Mouse (Mus musculus) heart, adult 18-20 months (tissue): ENCODE results near the gene Ttll1. TPM values are rescaled to one million over a fixed set of nuclear protein-coding genes. Genes with fewer than 3 reads are reported as not detected.
A peak's percentile ranks its signal among the peaks of the same experiment; 100 is the strongest.
"Not testable (repeated sequence)": the region's sequence is repeated elsewhere in the genome, so short reads cannot be mapped to it uniquely, and the experiment has no call there.

Experiments used
- DNase-seq, 2 experiments: peaks; one replicate each; pipeline ENCODE4 v3.0.0; 2021 to 2022; ENCODE audit warnings: mixed read lengths in 1 of 2
- total RNA-seq, 2 experiments: library from RNA; stranded (reverse); gene quantifications; 2 replicates each; pipeline ENCODE4 v1.2.3; 2021

Ttll1 gene
- total RNA-seq, 2 experiments from 2014 or later = 60.1 TPM

DNA sequence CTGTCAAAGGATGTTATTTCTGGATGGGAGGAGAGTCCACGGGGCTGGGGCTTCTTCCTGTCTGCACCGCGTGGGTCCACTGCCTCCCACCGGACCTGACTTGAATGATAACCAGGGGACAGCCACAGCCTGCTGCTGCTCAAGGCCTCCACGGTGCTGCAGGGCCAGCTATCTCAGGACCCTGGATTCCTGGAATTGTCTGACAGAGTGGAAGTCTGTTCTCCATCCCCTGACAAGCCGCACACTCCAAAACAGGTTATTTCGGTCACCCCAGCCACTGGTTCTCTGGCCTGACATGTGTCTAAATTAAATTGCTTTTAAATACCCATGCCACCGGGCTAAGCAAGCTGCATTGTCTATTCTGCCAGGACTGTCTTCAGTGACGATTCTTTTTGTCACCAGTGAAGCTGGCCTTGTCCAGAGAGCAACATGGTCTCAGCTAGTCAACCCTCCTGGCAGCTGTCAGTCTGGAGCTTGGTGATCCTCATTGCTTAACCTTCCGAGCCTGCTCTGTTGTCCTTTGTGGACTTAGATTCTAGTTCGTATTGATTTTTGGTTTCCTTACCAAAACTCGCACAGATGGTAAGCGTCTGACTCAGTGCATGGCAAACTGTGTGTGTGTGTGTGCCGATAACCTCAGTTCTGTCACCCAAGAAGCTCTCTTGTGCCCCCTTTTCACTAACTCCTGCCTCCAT lies 13.1 kb upstream of the Ttll1 start:
- peak; percentile 57 to 65 for DNase-seq

DNA sequence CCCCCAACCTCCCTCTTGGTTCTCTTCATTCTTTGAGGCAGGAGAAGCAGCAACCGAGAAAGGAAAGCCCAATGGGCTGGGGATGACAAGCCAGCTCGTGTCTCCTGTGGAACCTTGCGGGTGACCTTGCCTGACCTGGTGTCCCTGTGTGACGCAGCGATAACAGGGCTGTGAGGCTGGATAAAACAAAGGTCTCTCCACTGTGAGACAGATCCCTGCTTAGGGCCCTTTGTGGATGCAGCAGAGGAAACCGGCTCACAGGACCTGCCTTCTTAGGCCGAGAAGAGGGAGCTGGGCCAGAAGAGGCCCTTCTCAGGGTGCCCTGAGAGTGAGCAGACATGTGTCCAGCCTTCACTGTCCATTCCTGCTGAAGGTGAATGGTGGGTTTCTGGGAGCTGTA lies 12.5 kb upstream of the Ttll1 start:
- peak; percentile 60 to 62 for DNase-seq

DNA sequence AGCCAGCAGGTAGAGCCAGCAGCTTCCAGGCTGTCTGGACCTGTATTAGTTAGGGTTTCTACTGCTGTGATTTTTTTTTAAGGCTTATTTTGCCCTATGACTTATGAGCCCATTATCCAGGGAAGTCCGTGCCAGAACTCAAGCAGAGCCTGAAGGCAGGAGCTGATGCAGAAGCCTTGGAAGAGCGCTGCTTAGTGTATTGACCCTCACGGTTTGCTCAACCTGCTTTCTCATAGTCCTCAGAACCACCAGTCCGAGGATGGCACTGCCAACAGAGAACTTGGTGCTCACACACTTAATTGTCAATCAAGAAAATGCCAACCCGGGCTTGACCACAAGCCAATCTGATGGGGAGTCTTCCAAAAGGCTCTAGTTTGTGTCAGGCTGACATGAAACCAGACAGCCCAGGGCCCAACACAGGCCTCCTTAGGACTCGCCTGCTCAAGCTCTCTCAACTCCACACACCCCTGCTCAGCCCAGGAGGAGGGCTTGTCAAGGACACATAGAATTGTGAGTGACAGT lies 10.2 kb upstream of the Ttll1 start:
- DNase-seq = no peak

DNA sequence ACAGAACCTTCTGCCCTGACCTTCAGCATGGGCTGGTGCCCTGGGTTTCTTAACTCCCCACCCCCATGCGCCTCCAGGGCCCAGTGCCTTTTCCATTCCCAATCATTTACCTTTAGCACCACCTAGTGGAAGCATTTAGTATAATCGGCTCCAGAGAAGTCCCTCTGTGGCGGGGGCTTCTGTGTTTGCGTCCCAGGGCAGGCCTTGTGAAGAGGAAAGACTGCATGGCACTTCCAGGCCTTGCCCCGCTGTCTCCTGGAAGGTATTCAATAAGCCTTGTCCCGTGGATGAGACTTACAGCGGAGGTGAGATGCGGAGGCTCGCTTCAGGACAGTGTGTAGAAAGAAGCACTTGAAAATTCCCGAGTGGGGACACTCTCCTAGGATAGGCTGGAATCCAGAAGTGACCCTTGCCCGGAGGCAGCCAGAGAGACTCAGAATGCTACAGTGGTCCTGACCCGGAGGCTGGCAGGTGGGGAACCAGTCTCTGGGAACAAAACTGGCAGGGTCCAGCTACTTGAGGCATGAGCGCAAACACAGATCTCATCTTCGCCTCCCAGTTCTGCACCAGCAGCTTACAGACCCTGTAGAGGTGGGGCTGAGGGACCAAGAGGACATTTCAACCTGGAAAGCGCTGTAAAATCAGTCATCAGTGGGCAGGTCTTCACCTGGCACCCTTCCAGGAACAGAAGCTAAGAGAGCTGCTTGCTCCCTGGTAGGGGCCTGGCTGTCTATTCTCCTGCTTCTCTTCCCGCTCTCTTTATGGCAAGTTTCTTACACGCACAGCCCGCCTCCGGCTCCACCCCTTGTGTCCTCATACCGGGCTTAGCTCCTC lies 7.7 kb upstream of the Ttll1 start:
- peak; percentile 75 to 87 for DNase-seq

DNA sequence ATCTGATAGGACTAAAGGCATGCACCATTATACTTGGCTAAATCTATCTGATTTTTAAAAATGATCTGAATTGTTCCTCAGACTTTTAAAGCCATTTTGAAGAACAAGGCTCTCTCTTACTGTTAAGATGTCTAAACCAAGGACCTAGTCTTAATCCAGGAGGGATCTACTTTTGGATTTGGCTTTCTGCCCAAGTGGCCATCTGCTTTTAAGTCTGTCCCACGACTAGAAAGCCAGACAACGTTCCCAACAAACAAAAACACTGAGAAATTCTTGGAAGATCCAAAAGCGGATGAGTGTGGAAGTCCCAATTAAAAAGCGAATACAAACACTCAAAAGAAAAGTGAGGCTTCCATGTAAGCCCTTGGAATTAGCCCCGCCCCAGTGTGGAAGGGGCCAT lies 4.3 kb upstream of the Ttll1 start:
- no peak for DNase-seq

DNA sequence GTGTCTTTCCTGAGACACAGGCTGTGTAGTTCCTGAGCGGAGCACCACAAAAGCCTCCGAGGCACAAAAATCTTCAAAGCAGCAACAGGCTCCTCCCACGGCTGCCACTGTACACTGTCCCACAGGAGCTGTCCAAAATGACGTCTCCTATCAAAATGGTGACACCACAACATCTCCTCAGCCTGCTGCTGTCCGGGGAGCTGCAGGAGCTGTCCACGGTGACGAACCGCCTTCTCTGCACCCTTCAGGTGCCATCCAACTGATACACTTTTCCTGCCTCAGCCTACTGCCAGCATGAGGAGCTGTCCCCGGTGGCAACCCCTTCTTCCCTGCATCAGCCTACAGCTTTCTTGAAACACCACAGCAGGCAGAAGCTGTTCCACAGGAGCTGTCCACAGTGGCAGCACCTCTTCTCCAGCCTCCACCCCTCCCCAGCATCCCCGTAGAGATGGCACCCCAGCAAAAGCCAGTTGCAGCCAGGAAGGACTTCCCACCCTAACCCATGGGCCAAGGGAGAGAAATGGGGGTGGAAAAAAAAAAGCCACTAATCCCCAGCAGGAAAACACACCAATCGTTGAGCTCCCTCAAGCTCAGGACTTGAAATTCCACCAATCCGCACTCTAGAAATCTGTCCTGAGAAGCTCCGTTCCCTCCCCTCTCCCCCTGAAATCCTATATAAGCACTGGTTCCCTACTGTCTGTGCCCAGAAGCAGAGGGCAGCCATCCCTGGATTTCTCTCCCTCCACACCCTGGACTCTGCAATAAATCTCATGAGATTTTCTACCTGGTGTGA lies 2.0 kb upstream of the Ttll1 start:
- no peak for DNase-seq

DNA sequence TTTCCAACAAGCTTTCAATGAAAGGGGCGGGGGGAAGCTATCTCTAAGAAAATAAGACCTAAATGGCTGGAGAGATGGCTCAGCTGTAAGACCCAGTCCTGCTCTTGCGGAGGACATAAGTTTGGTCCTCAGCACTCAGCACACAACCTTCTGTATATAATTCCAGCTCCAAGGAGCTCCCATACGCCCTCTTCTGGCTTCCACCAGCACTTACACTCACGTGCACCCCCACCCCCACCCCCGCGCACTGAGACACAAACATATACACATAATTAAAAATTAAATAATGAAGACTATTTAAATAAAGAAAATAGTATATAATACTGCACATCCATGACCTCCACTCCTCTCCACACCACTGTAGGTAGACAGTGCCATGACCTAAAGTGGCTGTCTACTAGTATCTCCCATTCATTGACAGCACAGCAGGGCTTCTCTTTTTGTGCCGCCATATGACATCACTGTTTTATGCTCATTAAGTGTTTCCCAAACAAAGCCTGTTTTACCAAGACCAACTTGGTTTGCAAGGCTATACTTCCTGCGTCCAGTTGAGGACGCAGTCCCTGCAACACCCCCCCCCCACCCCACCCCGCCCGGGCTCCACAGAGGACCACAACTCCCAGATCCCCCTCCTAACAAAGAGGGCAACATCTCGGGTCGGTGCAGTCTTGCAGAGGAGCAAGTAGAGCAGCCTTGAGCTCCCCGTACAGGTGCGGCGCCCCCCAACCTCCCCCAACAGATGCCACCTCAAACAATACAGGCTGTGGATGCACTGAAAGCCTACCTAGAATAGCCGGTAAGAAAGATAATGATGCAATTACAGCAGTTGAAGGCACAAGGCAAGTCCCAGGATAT lies 516 bp downstream of the Ttll1 start:
- no peak for DNase-seq

DNA sequence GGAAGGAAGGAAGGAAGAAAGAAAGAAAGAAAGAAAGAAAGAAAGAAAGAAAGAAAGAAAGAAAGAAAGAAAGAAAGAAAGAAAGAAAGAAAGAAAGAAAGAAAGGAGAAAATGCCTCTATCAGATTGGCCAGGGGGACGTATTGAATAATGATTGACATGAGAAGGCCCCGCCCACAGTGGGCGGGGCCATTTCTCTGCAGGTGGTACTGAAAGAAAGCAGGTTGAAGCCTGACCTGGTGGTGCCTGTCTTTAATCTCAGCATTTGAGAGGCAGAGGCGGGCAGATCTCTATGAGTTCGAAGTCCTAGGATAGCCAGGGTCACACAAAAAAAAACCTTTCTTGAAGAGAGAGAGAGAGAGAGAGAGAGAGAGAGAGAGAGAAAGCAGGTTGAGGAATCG lies 9.2 kb downstream of the Ttll1 start:
- DNase-seq = not testable (repeated sequence)

DNA sequence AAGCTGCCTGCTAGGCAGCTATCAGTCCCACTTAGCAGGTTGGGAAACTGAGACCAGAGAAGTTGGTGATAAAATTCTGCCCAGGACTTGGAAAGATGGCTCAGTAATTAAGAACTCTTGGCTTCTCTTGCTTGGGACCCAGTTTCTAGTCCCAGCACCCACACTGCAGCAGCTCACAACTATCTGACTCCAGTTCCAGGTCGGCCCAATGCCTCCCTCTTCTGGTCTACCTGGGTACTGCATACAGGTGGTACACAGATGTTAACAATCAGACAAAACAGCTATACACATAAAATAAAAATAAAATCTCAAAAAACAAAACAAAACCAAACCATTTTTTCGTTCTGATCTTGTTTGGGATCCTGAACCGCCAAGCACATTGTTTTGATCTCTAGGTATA lies 10.3 kb downstream of the Ttll1 start:
- DNase-seq = peak in 1 of 2 experiments; percentile 72

DNA sequence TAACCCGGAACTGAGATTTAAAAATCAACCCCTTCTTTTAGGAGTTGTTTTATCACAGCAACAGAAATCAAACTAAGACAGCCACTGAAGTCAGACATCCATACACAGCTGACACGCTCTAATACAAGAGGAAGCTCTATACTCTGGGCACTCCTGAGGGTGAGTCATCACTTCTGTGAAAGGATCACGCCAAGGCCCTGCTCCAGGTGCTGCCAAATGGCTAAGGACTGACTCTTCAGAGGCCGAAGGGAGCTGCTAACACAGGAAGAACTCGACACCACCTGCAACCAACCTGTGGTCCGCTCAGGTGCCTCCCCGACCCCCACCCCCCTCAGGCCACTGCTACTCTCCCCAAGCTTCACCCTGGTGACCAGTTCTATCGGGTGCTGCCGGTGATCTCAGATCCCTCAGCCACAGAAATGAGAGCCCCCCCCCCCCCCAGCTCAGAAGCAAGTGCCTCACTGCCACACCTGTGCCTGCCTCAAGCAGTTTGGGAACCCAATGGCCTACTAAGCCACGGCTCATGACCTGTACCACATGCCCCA lies 11.4 kb downstream of the Ttll1 start:
- no peak for DNase-seq

DNA sequence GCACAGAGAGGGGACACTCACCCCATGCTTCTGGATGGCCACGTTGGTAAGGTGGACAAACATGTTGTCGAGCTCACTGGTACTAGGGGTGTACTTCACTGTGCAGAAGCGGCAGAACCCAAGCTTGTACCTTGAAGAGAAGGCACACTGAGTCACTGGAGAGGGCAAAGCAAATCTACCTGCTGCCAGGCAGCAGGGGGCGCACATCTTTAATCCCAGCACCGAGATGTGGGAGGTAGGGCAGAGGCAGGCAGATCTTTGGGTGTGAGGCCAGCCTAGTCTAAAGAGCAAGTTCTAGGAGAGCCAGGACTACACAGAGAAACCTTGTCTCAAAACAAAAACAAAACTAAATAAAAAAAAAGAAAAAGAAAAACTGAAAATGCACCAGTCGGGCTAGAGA lies 13.4 kb downstream of the Ttll1 start:
- no peak for DNase-seq

DNA sequence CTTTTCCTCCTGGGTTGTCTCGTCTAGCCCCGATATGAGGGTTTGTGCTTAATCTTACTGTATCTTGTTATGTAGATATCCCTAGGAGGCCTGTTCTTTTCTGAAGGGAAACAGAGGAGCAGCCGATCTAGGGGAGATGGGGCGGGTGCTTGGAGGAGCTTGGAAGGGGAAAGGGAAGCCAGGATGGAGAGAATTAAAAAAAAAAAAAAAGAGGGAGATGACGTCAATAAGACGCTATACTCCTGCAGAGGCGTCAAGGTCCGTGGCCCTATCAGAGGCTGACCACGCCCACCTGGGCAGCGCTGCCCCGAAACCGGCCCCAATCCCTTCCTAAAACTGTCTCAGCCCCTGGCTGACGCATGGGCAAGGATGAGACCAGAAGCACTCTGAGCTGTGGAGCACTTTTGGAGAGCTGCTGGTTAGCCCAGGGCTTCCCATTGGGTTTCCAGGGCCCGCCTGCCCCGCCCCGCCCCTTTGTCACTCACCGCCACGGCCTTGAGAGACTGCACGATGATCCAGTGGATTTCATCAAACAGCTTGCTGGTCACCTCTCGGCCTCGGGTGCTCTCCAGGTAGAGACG lies 14.8 kb downstream of the Ttll1 start:
- no peak for DNase-seq

DNA sequence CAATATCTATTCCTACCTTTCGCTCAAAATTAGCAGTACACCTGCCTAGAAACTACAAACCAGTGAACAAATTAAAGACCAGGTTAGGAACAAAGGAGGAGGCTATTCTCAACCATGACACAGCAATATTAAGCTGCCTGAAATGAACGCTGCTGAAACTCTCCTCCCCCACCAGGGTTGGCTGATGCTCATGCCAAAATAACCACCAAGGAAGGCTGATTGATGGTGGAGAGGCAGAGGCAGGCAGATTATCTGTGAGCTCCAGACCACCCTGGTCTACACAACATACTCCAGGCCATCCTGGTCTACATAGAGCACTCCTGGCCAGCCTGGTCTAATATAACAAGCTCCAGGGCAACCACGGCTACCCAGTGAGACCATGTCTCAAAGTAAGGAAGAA lies 15.5 kb downstream of the Ttll1 start:
- no peak for DNase-seq

DNA sequence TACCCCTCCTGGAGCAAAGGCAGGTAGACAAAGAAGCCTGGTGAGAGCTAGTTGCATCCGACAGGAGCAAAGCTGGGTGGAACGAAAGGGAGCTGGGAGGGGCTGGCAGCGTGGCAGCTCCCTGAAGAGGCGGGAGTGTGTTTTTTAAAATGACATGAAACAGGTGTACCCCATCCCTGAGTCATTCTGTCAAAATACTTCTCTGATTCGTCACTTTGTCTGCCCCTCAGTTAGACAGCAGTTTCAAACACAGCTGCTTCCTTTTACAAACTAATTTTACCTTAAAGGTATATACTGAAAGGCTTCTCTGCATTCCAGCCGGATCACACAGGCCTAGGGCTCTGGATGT lies 16.1 kb downstream of the Ttll1 start:
- no peak for DNase-seq

DNA sequence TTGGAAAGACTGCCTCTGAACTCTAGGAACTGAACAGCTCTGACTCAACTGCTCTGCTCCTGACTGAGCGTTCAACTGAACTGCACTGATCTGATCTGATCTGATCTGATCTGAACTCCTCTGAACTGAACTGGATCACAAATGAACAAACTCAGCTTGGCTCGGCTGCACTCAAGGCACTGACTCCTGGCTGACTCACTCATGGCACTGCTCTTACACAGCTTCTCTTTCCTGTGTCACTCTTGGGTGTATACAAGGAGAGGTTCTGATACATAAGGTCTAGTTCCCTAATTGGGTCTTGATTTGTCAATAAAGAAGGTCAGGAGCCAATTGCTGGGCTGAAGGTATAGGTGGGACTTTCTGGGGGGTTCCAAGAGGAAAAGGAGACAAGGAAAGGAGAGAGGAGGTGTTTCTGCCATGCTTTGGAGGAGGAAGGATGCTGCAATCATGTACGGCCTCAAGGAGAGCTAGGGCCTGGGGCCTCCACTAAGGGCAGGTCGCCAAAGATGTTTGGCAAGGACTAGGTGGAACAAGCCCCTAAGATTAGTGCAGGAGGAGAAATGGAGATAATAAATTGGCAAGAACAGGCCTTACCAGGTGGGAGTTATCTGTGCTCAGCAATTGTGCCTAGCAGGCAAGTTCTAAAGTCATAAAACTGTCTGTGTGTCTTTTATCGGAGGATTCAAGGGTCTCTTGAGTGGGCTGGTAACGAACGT lies 16.7 kb downstream of the Ttll1 start:
- no peak for DNase-seq

DNA sequence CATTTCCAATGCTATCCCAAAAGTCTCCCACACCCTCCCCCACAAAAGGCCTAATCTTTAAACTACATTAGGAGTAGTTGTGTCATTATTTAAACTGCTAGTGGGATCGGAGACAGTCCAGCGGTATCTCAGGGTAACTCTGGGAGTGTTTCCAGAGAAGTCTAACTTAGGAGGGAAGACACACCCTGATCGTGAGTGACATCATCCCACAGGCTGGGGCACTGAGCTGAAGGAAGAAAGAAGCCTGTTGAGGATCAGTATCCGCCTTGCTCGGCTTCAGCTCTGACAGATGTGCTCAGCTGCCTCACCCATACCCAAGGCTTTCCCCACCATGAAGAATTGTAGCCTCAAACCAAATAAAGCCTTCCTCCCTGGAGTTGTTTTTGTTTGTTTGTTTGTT lies 18.8 kb downstream of the Ttll1 start:
- peak in 1 of 2 experiments; percentile 69 for DNase-seq

DNA sequence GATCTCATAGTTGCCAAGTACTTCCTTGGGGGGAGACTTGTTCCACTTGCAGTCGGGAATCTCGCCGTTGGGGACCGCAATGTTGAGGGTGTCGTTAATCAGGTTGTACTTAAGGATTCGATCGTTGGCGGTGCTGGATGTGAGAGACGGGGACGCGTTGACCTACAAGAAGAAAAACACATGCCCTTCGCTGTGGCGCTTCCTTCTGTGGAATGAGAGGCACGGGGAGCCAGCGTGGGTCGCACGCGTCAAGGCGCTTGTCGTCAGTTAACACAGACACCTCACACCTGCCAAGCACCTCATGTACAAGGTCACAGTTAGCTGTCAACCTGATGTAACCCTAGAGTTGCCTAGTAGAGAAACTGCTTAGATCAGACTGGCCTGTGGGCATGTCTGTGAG lies 21.2 kb downstream of the Ttll1 start:
- DNase-seq = peak; percentile 45 to 56

DNA sequence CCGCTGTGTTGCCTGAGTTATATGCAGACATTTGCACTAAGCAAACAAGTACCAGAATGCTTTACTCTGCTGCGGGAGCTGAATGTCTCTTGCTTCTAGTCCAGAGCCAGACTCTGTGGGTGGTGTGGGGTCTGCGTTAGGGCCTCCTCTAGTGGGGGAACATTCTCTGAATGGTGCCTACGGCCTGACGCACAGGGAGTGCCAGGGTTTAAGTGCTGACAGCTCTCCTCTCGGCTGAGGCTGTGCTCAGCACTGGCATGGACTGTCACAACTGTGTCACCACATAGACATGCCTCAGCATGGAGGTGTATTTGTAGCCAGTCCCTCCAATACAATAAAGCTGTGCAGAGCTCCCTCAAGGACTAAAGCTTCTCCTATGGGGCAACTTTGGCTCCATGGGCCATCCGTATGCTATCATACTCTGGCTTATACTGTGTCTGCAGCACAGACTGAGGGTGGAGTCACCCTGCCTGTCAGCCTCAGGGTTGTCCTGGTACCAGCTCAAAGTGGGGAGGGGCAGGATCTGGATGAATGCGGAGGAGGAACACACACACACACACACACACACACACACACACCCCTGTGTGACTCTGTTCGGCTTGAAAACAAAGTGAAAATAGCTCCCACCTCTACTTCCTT lies 23.1 kb downstream of the Ttll1 start:
- peak; percentile 50 to 55 for DNase-seq

DNA sequence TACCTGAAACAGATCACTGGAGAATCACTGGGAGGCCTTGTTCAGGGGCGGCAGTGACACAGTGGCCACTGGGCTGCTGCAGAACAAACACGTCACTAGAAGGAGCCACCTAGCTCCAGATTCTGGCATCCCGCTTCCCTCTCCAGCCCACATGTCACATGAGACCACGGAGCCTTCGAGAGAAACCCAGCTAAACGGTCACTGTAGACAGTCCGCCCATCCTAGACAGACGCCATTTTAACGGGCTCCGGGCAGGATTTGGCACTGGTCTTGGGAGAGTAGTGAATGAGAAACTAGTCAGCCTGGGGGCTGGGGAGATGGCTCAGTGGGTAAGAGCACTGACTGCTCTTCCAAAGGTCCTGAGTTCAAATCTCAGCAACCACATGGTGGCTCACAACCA lies 26.4 kb downstream of the Ttll1 start:
- no peak for DNase-seq

DNA sequence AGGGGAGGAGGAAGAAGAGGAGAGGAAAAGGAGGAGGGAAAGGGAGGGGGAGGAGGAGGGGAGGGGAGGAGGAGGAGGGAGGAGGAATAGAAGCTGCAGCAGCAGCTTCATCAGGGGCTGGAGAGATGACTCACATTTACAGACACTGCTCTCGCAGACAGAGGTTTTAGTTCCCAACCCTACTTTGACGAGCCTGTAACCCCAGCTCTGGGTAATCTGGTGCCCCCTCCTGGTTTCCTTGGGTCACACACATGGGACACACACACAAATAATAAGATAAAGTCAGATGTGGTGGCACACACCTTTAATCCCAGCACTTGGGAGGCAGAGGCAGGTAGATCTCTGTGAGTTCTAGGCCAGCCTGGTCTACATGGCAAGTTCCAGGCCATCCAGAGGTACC lies 27.2 kb downstream of the Ttll1 start:
- peak in 1 of 2 experiments; percentile 48 for DNase-seq
